ENCODE assay signal across 18 mouse cellular contexts in the genomic region with DNA sequence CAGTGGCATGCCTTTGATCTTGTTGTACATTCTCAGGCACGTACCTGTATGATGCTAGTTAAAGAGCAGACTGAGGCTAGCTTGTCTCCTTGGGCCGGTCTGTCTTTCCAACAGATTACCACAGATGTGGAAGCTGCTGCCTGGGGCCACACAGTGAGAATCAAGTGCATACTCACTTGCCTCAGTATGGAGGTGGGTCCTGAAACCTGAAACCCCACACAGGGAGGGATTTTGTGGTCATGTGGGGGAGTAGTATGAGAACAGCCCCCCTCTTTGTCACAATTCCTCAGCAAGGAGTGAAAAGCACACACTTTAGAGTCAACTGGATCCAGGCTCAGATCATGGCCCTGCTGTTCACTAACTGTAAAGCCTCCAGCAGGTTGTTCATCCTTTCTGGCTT.
DNase-seq lines count a peak whose midpoint lies in the region; ATAC-seq and TF ChIP-seq lines count a peak whose summit lies in the region.
"Had no signal": no experiment of that assay in that cellular context is flagged by ENCODE, and none has a peak within 500 bp of the region (broad histone marks: within the 10 kb centered on the region; RNA-seq: fewer than 3 reads in every experiment).

No protein-coding gene starts in this region.

- 30% methylated on average over 2 of the region's 2 CpGs for WGBS in embryonic facial prominence, embryonic 12.5 days
- WGBS in forebrain, embryonic 15.5 days = 63% methylated on average over 2 of the region's 2 CpGs
- 49% methylated on average over 2 of the region's 2 CpGs for WGBS in midbrain, postnatal 0 days

- H3K9me3 ChIP-seq in embryonic facial prominence, embryonic 12.5 days = no peaks in the 10 kb centered on the region
- H3K9me3 ChIP-seq in forebrain, embryonic 15.5 days = no peaks in the 10 kb centered on the region
- H3K9me3 ChIP-seq in midbrain, postnatal 0 days (ENCODE audit: low read length) = no peaks in the 10 kb centered on the region
- H3K9me3 ChIP-seq: embryonic facial prominence, embryonic 15.5 days; heart, embryonic 15.5 days; limb, embryonic 15.5 days; liver, embryonic 15.5 days had no signal

- no peak for DNase-seq in layer of hippocampus, adult 2 months (ENCODE audit: low spot score in 2 of 2)
- DNase-seq in layer of hippocampus, postnatal 36 days = no peak
- DNase-seq in midbrain, postnatal 0 days (ENCODE audit: low spot score) = no peak
- no peak for DNase-seq in lung, adult 18-20 months
- DNase-seq in gastrocnemius, adult 8-10 months (ENCODE audit: low spot score in 2 of 2) = no peak
- DNase-seq: adrenal gland, adult 2 months; cerebellum, adult 9-10 months; gastrocnemius, postnatal 25 days; kidney, postnatal 36 days; layer of hippocampus, adult 9-11 months had no signal

- peak overlapping the region; percentile 92 for H3K27ac ChIP-seq in layer of hippocampus, adult 2 months
- H3K27ac ChIP-seq in embryonic facial prominence, embryonic 12.5 days = no peak overlapping the region
- peak overlapping the region; percentile 85 for H3K27ac ChIP-seq in forebrain, embryonic 15.5 days (replicated peaks)
- peak overlapping the region; percentile 72 for H3K27ac ChIP-seq in midbrain, postnatal 0 days (ENCODE audit: low read depth, low read length)
- H3K27ac ChIP-seq: embryonic facial prominence, embryonic 15.5 days; heart, embryonic 15.5 days; limb, embryonic 15.5 days; liver, embryonic 15.5 days had no signal

- H3K9ac ChIP-seq in embryonic facial prominence, embryonic 12.5 days = no peak overlapping the region
- no peak overlapping the region for H3K9ac ChIP-seq in forebrain, embryonic 15.5 days (replicated peaks)
- no peak overlapping the region for H3K9ac ChIP-seq in midbrain, postnatal 0 days (replicated peaks; ENCODE audit: low read length, poor library complexity, severe bottlenecking)
- H3K9ac ChIP-seq: embryonic facial prominence, embryonic 15.5 days; heart, embryonic 15.5 days; limb, embryonic 15.5 days; liver, embryonic 15.5 days had no signal

- no peaks in the 10 kb centered on the region for H3K27me3 ChIP-seq in embryonic facial prominence, embryonic 12.5 days
- H3K27me3 ChIP-seq in forebrain, embryonic 15.5 days = no peaks in the 10 kb centered on the region
- no peaks in the 10 kb centered on the region for H3K27me3 ChIP-seq in midbrain, postnatal 0 days (ENCODE audit: insufficient read depth, low read length)
- H3K27me3 ChIP-seq: embryonic facial prominence, embryonic 15.5 days; heart, embryonic 15.5 days; liver, embryonic 15.5 days had no signal

- H3K4me2 ChIP-seq in embryonic facial prominence, embryonic 12.5 days (replicated peaks) = no peak overlapping the region
- no peak overlapping the region for H3K4me2 ChIP-seq in forebrain, embryonic 15.5 days (replicated peaks)
- H3K4me2 ChIP-seq in midbrain, postnatal 0 days (ENCODE audit: low read depth, low read length, poor library complexity, severe bottlenecking) = no peak overlapping the region
- H3K4me2 ChIP-seq: embryonic facial prominence, embryonic 15.5 days; heart, embryonic 15.5 days; limb, embryonic 15.5 days; liver, embryonic 15.5 days had no signal

- H3K4me3 ChIP-seq in layer of hippocampus, adult 2 months = no peak overlapping the region
- no peak overlapping the region for H3K4me3 ChIP-seq in embryonic facial prominence, embryonic 12.5 days
- H3K4me3 ChIP-seq in forebrain, embryonic 15.5 days = no peak overlapping the region
- H3K4me3 ChIP-seq in midbrain, postnatal 0 days (ENCODE audit: low read depth, low read length) = no peak overlapping the region
- H3K4me3 ChIP-seq: embryonic facial prominence, embryonic 15.5 days; heart, embryonic 15.5 days; limb, embryonic 15.5 days; liver, embryonic 15.5 days had no signal

- H3K4me1 ChIP-seq in embryonic facial prominence, embryonic 12.5 days = peaks cover 6% of the 10 kb centered on the region; the same call in 1 of the 2 replicates
- peaks cover 38% of the 10 kb centered on the region for H3K4me1 ChIP-seq in forebrain, embryonic 15.5 days
- peaks cover 7% of the 10 kb centered on the region; the same call in 1 of the 2 replicates for H3K4me1 ChIP-seq in midbrain, postnatal 0 days (ENCODE audit: insufficient read depth, low read length)
- H3K4me1 ChIP-seq: embryonic facial prominence, embryonic 15.5 days; heart, embryonic 15.5 days; limb, embryonic 15.5 days; liver, embryonic 15.5 days had no signal

- no peaks in the 10 kb centered on the region for H3K36me3 ChIP-seq in embryonic facial prominence, embryonic 12.5 days
- H3K36me3 ChIP-seq in forebrain, embryonic 15.5 days = no peaks in the 10 kb centered on the region
- H3K36me3 ChIP-seq in midbrain, postnatal 0 days (ENCODE audit: insufficient read depth, low read length) = no peaks in the 10 kb centered on the region
- H3K36me3 ChIP-seq: embryonic facial prominence, embryonic 15.5 days; heart, embryonic 15.5 days; limb, embryonic 15.5 days; liver, embryonic 15.5 days had no signal

- 0 out of 2 replicates have a peak, but pooled peaks have one; percentile 31 for ATAC-seq in embryonic facial prominence, embryonic 12.5 days (ENCODE audit: insufficient number of reproducible peaks, insufficient read depth, low FRiP score, low TSS enrichment)
- no peak for ATAC-seq in forebrain, embryonic 15.5 days (replicated peaks)
- no peak for ATAC-seq in midbrain, postnatal 0 days (ENCODE audit: low FRiP score)
- ATAC-seq: inflammation-experienced regulatory T-cells, adult 6 months; lung, postnatal 0 days had no signal

- no peak for TF ChIP-seq CTCF in layer of hippocampus, adult 2 months (conservative IDR thresholded peaks at IDR 0.05)
- TF ChIP-seq CTCF in midbrain, postnatal 0 days (IDR thresholded peaks at IDR 0.05) = no peak
